Mouse (Mus musculus) CH12.LX (cell line): ENCODE measurements around the gene P3h1.

Experiments
- BHLHE40 ChIP-seq: IDR thresholded peaks from 2 replicates; pipeline ENCODE4 v1.6.1; 2011; ENCODE audit warnings: mild to moderate bottlenecking, low read depth, low read length, improper control_type of control experiment
- CTCF ChIP-seq, 2 experiments: IDR thresholded peaks in 1 of 2; conservative IDR thresholded peaks in 1 of 2; 2 replicates each; pipeline ENCODE4 v1.5.1; 2011 to 2012; ENCODE audit warnings: low read depth in 2 of 2, low read length in 2 of 2, improper control_type of control experiment in 1 of 2, inconsistent platforms in 1 of 2, mild to moderate bottlenecking in 1 of 2, moderate library complexity in 1 of 2
- EP300 ChIP-seq: IDR thresholded peaks from 2 replicates; pipeline ENCODE4 v1.6.1; 2011; ENCODE audit warnings: low read length, improper control_type of control experiment
- IRF4 ChIP-seq: IDR thresholded peaks from 2 replicates; pipeline ENCODE4 v1.6.1; 2014; ENCODE audit warnings: low read depth, mild to moderate bottlenecking, inconsistent platforms, low read length, improper control_type of control experiment
- MAX ChIP-seq: IDR thresholded peaks from 2 replicates; pipeline ENCODE4 v1.6.1; 2011; ENCODE audit warnings: low read length, improper control_type of control experiment
- POLR2AphosphoS2 ChIP-seq: IDR thresholded peaks from 2 replicates; pipeline ENCODE4 v1.6.1; 2011; ENCODE audit warnings: low read depth, low read length, improper control_type of control experiment
- TCF12 ChIP-seq: IDR thresholded peaks from 2 replicates; pipeline ENCODE4 v1.6.1; 2014; ENCODE audit warnings: low read depth, mild to moderate bottlenecking, inconsistent platforms, low read length, improper control_type of control experiment
- USF2 ChIP-seq: conservative IDR thresholded peaks from 2 replicates; pipeline ENCODE4 v1.6.1; 2011; ENCODE audit warnings: low read depth, low read length, improper control_type of control experiment

DNA sequence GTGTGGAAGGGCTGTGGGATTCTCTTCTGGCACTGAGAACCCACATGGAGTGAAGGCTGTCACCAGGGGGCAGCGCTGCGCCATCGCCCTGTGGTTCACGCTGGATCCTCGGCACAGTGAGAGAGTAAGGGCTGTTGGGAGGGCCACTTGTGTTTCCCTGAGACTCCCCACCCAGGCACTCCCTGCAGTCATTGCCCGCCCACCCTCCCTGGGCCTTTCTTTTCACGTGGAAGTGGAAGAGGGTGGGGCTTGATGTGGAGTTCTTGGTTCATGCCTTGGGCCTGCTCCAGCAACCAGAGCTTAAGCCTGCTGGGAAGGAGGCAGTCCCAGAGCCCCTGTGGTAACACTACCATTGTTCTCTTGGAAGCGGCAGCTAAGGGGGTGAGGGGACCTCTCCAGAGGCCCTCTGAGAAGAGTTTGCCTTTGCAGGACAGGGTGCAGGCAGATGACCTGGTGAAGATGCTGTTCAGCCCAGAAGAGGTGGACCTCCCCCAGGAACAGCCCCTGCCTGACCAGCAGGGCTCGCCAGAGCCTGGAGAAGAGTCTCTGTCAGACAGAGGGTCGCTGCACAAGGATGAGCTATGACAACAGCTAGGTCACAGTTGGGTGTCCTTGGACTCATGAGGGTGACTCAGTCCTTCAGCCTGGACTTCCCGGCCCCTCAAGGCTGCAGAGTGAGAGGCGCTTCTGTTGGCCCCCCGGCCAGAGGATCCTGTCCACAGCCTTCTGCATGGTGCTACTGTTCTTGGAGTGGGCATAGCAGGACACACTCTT, 14.9 kb downstream of the P3h1 start:
- TF ChIP-seq USF2 (no peak), EP300 (no peak), TCF12 (0 out of 2 replicates have a peak, but pooled peaks have one; percentile 17), POLR2AphosphoS2 (no peak), CTCF (conservative IDR thresholded peaks at IDR 0.05 in 1 of 2, IDR thresholded peaks at IDR 0.05 in 1 of 2; ENCODE audit: low read depth in 2 of 2, low read length in 2 of 2) (peak in 1 of 2 experiments; percentile 89; a peak in 3 of 4 replicates), IRF4 (no peak), BHLHE40 (no peak), MAX (no peak)
